Mouse (Mus musculus): ENCODE measurements around the gene Higd1c. TPM values are rescaled to one million over a fixed set of nuclear protein-coding genes. Genes with fewer than 3 reads are reported as not detected.
"Not testable (repeated sequence)": the region's sequence is repeated elsewhere in the genome, so short reads cannot be mapped to it uniquely, and the experiment has no call there.

Higd1c gene
- total RNA-seq, 4 experiments from 2014 or later = 1.0 to 1.7 TPM; not detected in 2

DNA sequence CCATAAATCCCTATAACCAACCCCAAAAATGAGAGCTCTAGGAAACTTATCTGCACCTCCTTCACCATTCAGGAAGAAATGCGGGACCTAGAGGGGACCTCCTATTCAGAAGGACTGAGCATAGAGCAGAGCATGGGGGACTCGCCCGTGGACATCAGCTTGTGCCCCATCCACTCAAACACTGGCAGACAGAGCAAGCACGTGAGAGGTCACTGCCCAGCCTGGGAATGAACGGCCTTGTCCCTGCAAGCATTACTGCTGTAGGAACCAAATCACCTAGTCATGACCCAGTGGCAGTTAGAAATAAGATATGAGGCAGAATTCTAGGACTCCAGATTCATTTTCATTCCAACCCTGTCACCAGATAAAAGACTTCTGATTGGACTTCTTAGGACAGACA is 47.4 kb downstream of the Higd1c start:
- no peak for DNase-seq

- no peak for DNase-seq
These were observed 49.0 kb downstream of the Higd1c start for GRCm38 (mm10) chr15:100413306-100413705.

DNA sequence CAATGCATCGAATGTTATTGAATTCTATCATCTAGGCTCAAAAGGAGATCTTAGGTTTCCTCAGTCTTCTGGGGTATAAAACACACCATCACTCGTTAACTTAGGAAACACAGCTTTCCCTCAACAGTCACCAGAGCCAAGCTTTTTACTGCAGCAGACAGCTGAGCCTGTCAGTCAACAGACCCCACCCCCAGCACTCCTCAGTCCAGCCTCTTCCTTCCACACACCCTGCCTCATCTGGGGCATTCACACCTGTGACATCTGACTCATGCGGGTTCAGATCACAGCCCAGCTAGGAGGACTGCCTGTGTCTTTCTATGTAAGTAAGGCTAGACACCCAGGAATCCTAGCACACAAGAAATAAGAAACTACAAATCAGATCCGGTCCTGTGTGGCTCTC is 49.7 kb downstream of the Higd1c start:
- DNase-seq = no peak

GRCm38 (mm10) chr15:100414942-100415341 is 50.6 kb downstream of the Higd1c start:
- no peak for DNase-seq

- DNase-seq = no peak
These were observed 51.3 kb downstream of the Higd1c start for GRCm38 (mm10) chr15:100415684-100416083.

GRCm38 (mm10) chr15:100417854-100418450 is 53.6 kb downstream of the Higd1c start:
- no peak for DNase-seq

- peak; percentile 70 for DNase-seq
These were observed 55.0 kb downstream of the Higd1c start for GRCm38 (mm10) chr15:100419311-100419710.

DNA sequence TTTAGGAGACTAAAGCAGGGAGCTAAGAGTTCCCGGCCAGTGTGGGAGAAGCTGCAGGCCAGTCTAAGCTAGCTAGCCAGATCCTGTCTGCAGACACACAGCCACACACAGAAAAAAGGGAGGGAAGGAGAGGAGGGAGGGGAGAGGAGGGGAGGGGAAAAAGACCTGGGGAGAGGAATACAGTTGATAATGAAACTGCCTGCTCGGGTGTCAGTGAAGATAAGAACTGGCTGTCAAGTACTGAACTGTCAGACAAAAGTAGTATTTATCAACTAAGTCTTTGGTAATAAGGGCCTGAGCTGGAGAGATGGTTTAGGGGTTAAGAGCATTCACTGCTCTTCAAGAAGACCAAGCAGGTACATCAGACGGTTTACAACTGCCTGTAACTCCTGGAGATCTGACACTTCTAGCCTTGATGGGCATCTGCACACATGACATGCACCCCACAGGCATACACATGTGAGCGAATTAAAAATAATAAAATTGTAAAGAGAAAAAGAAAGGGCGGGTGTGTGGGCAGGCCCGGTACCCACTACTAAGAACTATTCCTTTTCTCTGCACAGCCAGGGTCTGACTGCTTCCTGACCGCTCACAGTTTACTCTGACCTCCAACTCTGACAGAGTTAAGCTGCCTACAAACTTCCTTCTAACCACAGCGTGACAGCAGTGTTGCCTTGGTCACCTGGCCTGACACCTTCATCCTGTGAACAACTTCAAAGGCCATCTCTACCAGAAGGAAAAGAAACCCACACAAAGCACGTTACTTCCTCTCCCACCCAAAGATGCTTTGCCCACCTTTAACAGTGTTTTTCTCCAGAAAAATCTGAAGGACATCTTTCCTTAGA is 55.8 kb downstream of the Higd1c start:
- DNase-seq = no peak

GRCm38 (mm10) chr15:100421059-100421757 is 56.9 kb downstream of the Higd1c start:
- DNase-seq = no peak

DNA sequence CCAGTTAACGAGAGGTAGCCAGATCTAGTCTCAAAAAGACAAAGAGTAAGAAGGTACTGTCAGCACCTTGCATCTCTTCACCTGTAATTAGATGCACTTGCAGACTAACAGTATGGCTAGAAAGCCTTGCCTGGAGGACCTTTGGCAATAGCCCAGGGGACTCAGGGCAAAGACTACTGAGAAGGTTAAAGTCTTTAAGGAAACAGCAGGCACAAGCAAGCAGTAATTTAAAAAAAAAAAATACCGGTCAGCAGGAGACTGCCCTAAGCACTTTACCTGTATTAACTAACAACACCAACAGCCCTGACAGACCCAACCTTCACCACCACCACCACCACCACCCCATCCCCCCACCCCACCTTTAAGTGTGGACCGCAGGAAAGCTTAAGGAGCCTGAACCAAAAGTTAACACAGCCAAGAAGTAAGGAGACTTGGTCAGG is 57.4 kb downstream of the Higd1c start, which contains the start of gene Gm5475:
Gene Gm5475, plus strand, starts transcription at position 390 of the 440 bp plus-strand sequence.
- not testable (repeated sequence) for DNase-seq

DNA sequence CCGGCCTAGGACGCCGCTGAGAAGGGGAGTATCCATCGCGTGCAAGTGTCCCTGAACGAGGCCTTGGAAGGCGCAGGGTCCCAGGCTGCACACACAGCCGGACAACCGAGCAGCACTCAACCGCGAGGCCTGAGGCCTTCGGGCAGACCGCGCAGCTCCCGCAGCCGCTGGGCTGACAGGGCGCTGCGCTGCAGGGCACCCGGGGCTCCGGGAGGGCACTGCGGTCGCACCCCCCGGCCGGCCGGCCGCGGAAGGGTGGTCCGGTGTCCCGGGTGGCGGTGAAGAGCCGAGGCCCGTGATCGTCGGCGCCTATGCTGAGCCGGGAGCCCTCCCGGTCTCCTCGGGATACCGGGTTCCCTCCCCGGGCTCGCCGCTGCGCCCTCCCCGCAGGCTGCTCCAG is 58.1 kb downstream of the Higd1c start:
- DNase-seq = no peak

GRCm38 (mm10) chr15:100422899-100423860 is 58.8 kb downstream of the Higd1c start:
- peak; percentile 96 for DNase-seq

- DNase-seq = no peak
These were observed 59.6 kb downstream of the Higd1c start for GRCm38 (mm10) chr15:100423916-100424315.

GRCm38 (mm10) chr15:100424396-100425122 is 60.2 kb downstream of the Higd1c start, which contains the start of gene Slc11a2:
Slc11a2 (minus strand) TSS chr15:100425072.
- no peak for DNase-seq

DNA sequence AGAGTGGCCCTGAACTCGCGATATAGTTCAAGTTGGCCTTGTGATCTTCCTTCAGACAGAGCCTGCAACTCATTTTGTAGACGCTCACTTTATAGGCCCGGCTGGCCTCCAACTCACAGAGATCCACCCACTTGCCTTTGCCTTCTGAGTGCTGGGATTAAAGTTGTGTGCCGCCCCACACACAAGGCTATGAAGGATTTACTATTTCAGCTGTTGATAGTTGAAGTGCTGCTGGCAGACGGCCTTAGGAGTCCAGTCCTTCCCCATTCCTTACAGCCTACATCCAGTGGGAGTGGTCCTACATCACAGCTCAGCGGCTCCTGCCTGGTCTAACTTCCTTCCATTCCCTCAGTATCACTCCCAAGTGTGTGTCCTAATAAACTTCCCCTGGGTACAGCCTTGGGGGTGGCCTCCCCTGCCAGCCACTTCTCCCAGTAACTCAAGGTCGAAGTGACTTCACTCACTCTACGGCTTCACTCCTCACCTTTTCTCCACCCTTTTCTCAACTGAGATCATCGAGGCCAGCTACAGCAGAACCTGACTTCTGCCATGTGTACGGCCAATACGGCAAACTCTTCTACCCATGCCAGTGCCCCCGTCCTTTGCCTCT is 64.1 kb downstream of the Higd1c start:
- no peak for DNase-seq

DNA sequence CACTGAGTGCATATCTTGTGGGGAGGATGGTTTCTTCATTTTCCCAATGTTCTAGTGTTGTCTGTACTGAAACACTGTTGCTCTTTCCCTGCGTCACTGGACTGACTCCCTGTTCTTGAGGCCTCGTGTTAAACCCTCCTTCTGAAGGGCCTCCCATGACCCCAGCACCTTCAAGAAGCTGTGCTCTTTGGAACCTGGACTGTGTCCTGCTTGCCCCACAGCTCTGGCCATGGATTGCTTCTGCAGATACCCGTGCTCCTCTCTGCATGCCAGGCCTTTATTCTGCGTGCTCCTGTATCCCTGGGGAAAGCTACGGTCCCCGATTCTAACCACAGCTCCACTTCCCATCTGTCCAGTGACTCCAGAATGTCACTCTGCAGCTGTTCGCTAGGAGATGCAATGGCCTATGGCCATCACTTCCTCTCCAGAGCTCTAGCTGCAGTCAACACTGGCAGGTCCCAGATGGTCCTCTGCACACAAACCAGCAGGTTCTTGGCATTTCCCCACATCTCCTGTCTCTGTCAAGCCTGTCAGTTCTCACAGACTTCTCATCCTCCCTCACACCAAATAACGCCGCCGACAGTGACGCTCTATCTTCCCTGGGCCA is 65.7 kb downstream of the Higd1c start:
- no peak for DNase-seq

DNA sequence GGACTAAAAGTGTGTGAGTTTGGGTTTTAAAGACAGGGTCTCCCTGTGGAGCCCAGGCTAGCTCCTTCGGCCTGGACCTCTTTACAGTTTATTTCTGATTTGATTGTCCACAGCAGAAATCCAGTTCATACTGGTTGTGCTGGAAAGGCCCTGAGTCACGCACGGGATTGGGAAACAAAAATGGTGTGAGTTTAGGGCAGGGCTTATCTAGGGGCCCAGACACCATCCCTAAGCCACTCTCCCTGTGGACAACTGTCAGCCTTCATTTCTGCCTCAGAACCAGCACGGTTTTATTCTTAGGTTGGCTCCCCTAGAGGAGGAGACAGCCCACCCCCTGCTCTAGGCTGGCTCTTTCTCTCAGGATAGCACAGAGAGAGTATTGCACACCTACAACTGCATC is 68.9 kb downstream of the Higd1c start:
- DNase-seq = no peak
